Mouse (Mus musculus): ENCODE measurements around the gene Cyfip2. TPM values are rescaled to one million over a fixed set of nuclear protein-coding genes. Genes with fewer than 3 reads are reported as not detected.

The Cyfip2 gene
- polyA plus RNA-seq, 1 experiment from 2014 or later: 7.8 TPM

GRCm38 (mm10) chr11:46321559-46321958 lies 8.9 kb upstream of the Cyfip2 start:
- H3K4me1 ChIP-seq: no peaks in the 10 kb centered on the region
- H3K9ac ChIP-seq: no peak overlapping the region
- ATAC-seq (ENCODE audit: borderline replicate concordance, extremely low read depth, low FRiP score, low TSS enrichment): no peak
- H3K27ac ChIP-seq: no peak overlapping the region
- 64% methylated on average over 7 of the region's 7 CpGs for WGBS
- H3K9me3 ChIP-seq: no peaks in the 10 kb centered on the region
- no peaks in the 10 kb centered on the region for H3K27me3 ChIP-seq
- H3K36me3 ChIP-seq: no peaks in the 10 kb centered on the region
- no peak overlapping the region for H3K4me2 ChIP-seq
- H3K4me3 ChIP-seq: no peak overlapping the region

DNA sequence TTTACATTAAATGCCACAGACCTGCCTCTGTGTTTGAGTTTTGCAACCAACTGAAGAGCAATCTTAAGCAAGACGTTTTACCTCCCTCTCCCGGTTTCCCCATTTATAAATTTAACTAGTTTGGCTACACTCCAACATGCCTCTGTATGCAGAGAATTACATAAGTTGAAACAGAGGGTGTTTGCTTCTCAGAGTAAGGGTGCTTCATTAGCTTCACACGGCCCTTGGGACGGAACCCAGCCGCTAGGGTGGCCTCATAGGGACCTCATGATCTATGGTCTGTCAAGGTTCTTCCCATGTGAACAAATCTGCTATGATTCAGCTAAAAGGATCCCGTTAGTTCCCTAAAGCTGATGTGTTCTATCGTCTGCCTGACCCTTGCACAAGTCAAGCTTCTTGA lies 1.9 kb upstream of the Cyfip2 start:
- peaks cover 15% of the 10 kb centered on the region for H3K4me1 ChIP-seq
- no peaks in the 10 kb centered on the region for H3K9me3 ChIP-seq
- 23% methylated on average over 7 of the region's 7 CpGs for WGBS
- no peak overlapping the region for H3K9ac ChIP-seq
- H3K4me3 ChIP-seq: no peak overlapping the region
- no peaks in the 10 kb centered on the region for H3K36me3 ChIP-seq
- no peak overlapping the region for H3K4me2 ChIP-seq
- peaks cover 20% of the 10 kb centered on the region for H3K27me3 ChIP-seq
- ATAC-seq (ENCODE audit: borderline replicate concordance, extremely low read depth, low FRiP score, low TSS enrichment): no peak
- H3K27ac ChIP-seq: no peak overlapping the region

DNA sequence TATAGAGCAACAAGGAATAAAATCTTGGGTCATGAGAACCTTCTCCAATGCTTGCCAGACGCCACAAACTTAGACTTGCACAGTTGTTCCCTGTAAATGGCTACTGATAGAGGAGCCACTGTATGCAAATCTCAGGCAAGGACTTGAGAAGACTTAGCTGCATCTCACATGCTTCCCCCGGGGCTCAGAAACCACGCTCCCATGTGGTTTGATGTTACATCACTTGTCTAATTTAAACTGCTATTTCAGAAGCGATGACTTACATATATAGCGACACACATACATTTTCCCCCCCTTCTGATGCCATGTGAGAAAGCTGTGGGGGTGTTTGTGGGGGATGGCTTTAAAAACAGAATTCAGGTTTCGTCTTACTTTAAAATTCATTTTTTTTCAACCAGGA lies 1.2 kb upstream of the Cyfip2 start:
- Histone ChIP-seq H3K4me3 (no peak overlapping the region), H3K27me3 (peaks cover 20% of the 10 kb centered on the region), H3K9ac (no peak overlapping the region), H3K27ac (no peak overlapping the region), H3K9me3 (no peaks in the 10 kb centered on the region), H3K4me2 (no peak overlapping the region), H3K4me1 (peaks cover 15% of the 10 kb centered on the region), H3K36me3 (no peaks in the 10 kb centered on the region)
- 76% methylated on average over 6 of the region's 6 CpGs for WGBS
- ATAC-seq (ENCODE audit: borderline replicate concordance, extremely low read depth, low FRiP score, low TSS enrichment): no peak

GRCm38 (mm10) chr11:46311703-46312522 lies 746 bp downstream of the Cyfip2 start:
- H3K9ac ChIP-seq: peak overlapping the region; percentile 47

DNA sequence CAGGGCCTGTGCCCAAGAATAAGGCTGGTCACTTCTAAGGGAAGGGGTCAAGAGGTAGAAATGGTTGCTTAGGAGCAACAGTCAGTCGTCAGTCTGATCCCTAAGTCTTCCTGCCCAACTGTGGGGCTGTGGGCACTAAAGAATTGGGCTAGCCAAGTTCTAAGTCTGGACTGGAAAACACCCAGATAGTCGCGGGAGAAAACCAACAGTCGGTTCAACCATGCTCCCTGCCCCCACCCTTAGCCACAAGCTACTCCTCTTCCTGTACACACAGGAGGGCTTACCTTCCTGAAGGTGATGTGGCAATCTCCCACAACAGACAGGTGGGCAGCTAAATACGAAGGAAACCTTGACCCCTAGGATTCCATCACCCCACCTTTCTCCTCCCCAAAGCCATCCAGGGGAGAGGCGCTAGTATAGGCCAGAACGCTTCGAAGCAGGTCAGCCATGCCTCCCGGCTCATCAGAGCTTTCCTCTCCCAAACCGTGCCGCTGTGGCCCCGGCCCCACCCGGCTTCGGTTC lies 1.4 kb downstream of the Cyfip2 start:
- Histone ChIP-seq H3K4me2 (peak overlapping the region; percentile 94), H3K4me1 (peaks cover 15% of the 10 kb centered on the region), H3K9ac (peak overlapping the region; percentile 47), H3K4me3 (peak overlapping the region; percentile 59), H3K27me3 (peaks cover 20% of the 10 kb centered on the region), H3K27ac (no peak overlapping the region), H3K9me3 (no peaks in the 10 kb centered on the region), H3K36me3 (no peaks in the 10 kb centered on the region)
- 11% methylated on average over 14 of the region's 14 CpGs for WGBS
- ATAC-seq (ENCODE audit: borderline replicate concordance, extremely low read depth, low FRiP score, low TSS enrichment): no peak

More at GRCm38 (mm10) chr11:46311703-46312522, 746 bp downstream of the Cyfip2 start:
- no peaks in the 10 kb centered on the region for H3K9me3 ChIP-seq
- 0 out of 2 replicates have a peak overlapping the region, but pooled peaks have one; percentile 3 for H3K27ac ChIP-seq
- H3K36me3 ChIP-seq: no peaks in the 10 kb centered on the region
- peak overlapping the region; percentile 59 for H3K4me3 ChIP-seq
- H3K4me1 ChIP-seq: peaks cover 15% of the 10 kb centered on the region
- ATAC-seq (ENCODE audit: borderline replicate concordance, extremely low read depth, low FRiP score, low TSS enrichment): peak; percentile 85; the same call in 1 of the 2 replicates
- under 1% methylated on average over 57 of the region's 71 CpGs for WGBS
- peaks cover 20% of the 10 kb centered on the region for H3K27me3 ChIP-seq
- H3K4me2 ChIP-seq: peak overlapping the region; percentile 94

GRCm38 (mm10) chr11:46310647-46311063 lies 2.0 kb downstream of the Cyfip2 start:
- peaks cover 15% of the 10 kb centered on the region for H3K4me1 ChIP-seq
- H3K27me3 ChIP-seq: peaks cover 20% of the 10 kb centered on the region
- ATAC-seq (ENCODE audit: borderline replicate concordance, extremely low read depth, low FRiP score, low TSS enrichment): no peak
- H3K4me3 ChIP-seq: no peak overlapping the region
- no peaks in the 10 kb centered on the region for H3K36me3 ChIP-seq
- peak overlapping the region; percentile 94 for H3K4me2 ChIP-seq
- no peak overlapping the region for H3K27ac ChIP-seq
- 68% methylated on average over 5 of the region's 5 CpGs for WGBS
- no peak overlapping the region for H3K9ac ChIP-seq
- H3K9me3 ChIP-seq: no peaks in the 10 kb centered on the region

GRCm38 (mm10) chr11:46309808-46310555 lies 2.7 kb downstream of the Cyfip2 start:
- no peak for ATAC-seq (ENCODE audit: borderline replicate concordance, extremely low read depth, low FRiP score, low TSS enrichment)
- Histone ChIP-seq H3K27ac (no peak overlapping the region), H3K36me3 (no peaks in the 10 kb centered on the region), H3K4me1 (peaks cover 15% of the 10 kb centered on the region), H3K27me3 (peaks cover 20% of the 10 kb centered on the region), H3K4me2 (no peak overlapping the region), H3K9ac (no peak overlapping the region), H3K4me3 (no peak overlapping the region), H3K9me3 (no peaks in the 10 kb centered on the region)
- WGBS: 80% methylated on average over 10 of the region's 10 CpGs

DNA sequence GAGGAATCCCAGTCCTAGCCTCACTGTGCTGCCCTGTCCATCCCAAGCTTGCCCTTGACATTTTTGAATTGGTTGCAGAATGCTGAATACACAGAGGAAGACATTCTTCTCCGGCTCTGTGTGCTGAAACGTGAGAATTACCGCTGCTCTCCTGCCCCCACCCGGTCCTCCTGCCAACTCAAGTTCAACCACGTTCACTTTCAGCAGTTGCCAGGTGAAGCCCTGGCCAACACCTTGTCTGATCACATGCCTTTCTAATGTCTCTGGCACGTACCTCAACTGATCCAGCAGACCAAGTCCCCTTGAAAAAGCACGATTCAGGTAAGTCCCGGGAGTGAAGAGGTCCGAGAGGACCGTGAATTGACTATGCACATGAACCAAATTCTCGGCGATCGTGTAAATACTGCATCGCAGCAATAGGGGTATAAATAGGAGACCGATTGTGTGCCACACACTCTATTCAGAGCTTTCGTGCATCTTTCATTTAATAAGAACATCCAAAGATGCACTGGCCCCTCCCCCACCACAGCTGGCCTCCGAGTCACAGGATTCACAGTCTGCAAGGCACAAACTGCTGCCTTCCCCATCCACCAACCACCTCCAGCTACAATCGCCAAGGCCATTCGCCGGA lies 3.4 kb downstream of the Cyfip2 start:
- Histone ChIP-seq H3K27ac (no peak overlapping the region), H3K4me1 (peaks cover 8% of the 10 kb centered on the region), H3K9ac (no peak overlapping the region), H3K9me3 (no peaks in the 10 kb centered on the region), H3K36me3 (no peaks in the 10 kb centered on the region), H3K27me3 (peaks cover 20% of the 10 kb centered on the region), H3K4me2 (no peak overlapping the region), H3K4me3 (no peak overlapping the region)
- no peak for ATAC-seq (ENCODE audit: borderline replicate concordance, extremely low read depth, low FRiP score, low TSS enrichment)
- WGBS: 68% methylated on average over 20 of the region's 20 CpGs

- Histone ChIP-seq H3K4me2 (no peak overlapping the region), H3K9ac (no peak overlapping the region), H3K9me3 (no peaks in the 10 kb centered on the region), H3K4me3 (no peak overlapping the region), H3K27me3 (peaks cover 17% of the 10 kb centered on the region), H3K4me1 (peaks cover 8% of the 10 kb centered on the region), H3K27ac (no peak overlapping the region), H3K36me3 (no peaks in the 10 kb centered on the region)
- no peak for ATAC-seq (ENCODE audit: borderline replicate concordance, extremely low read depth, low FRiP score, low TSS enrichment)
- 70% methylated on average over 11 of the region's 11 CpGs for WGBS
Observed at GRCm38 (mm10) chr11:46308271-46308974, 4.2 kb downstream of the Cyfip2 start.

GRCm38 (mm10) chr11:46307768-46308167 lies 4.9 kb downstream of the Cyfip2 start:
- H3K27me3 ChIP-seq: peaks cover 15% of the 10 kb centered on the region
- H3K9me3 ChIP-seq: no peaks in the 10 kb centered on the region
- WGBS: 77% methylated on average over 7 of the region's 7 CpGs
- no peak overlapping the region for H3K9ac ChIP-seq
- H3K4me2 ChIP-seq: no peak overlapping the region
- H3K4me1 ChIP-seq: peaks cover 8% of the 10 kb centered on the region
- no peak overlapping the region for H3K4me3 ChIP-seq
- H3K36me3 ChIP-seq: no peaks in the 10 kb centered on the region
- H3K27ac ChIP-seq: no peak overlapping the region
- ATAC-seq (ENCODE audit: borderline replicate concordance, extremely low read depth, low FRiP score, low TSS enrichment): no peak

- 80% methylated on average over 7 of the region's 7 CpGs for WGBS
- H3K9me3 ChIP-seq: no peaks in the 10 kb centered on the region
- no peak overlapping the region for H3K27ac ChIP-seq
- no peak for ATAC-seq (ENCODE audit: borderline replicate concordance, extremely low read depth, low FRiP score, low TSS enrichment)
- H3K4me3 ChIP-seq: no peak overlapping the region
- H3K9ac ChIP-seq: no peak overlapping the region
- H3K27me3 ChIP-seq: peaks cover 10% of the 10 kb centered on the region
- H3K4me2 ChIP-seq: no peak overlapping the region
- no peaks in the 10 kb centered on the region for H3K36me3 ChIP-seq
- H3K4me1 ChIP-seq: peaks cover 8% of the 10 kb centered on the region
Observed at GRCm38 (mm10) chr11:46306776-46307175, 5.9 kb downstream of the Cyfip2 start.
